Mouse (Mus musculus) erythroblast, embryonic 14.5 days (primary cell): Measurements from ENCODE around the gene Dscaml1. TPM values are rescaled to one million over a fixed set of nuclear protein-coding genes. Genes with fewer than 3 reads are reported as not detected.

Experiments
- H3K27me3 ChIP-seq: 2 replicates; pipeline ENCODE4 v1.6.1; 2012; ENCODE audit warnings: inconsistent platforms; ENCODE audit not compliant: control insufficient read depth
- H3K36me3 ChIP-seq: 2 replicates; pipeline ENCODE4 v1.6.1; 2012; ENCODE audit warnings: mild to moderate bottlenecking, inconsistent platforms; ENCODE audit not compliant: control insufficient read depth
- H3K4me1 ChIP-seq: 2 replicates; pipeline ENCODE4 v1.6.1; 2012; ENCODE audit warnings: inconsistent platforms; ENCODE audit not compliant: control insufficient read depth
- H3K4me3 ChIP-seq: replicated peaks from 2 replicates; pipeline ENCODE3; 2012; ENCODE audit warnings: moderate library complexity, mild to moderate bottlenecking, inconsistent platforms
- H3K9me3 ChIP-seq: 2 replicates; pipeline ENCODE4 v1.6.1; 2012; ENCODE audit warnings: low read length, inconsistent platforms, mixed read lengths; ENCODE audit not compliant: control insufficient read depth
- GATA1 ChIP-seq: IDR thresholded peaks from 2 replicates; pipeline ENCODE4 v1.6.1; 2012; ENCODE audit warnings: low read length, inconsistent platforms, mixed read lengths
- TAL1 ChIP-seq: IDR thresholded peaks from 3 replicates; pipeline ENCODE4 v1.6.1; 2012; ENCODE audit warnings: low read length, inconsistent platforms, mixed read lengths
- polyA plus RNA-seq: library from polyadenylated mRNA; stranded (reverse); fragments of >175 nt; gene quantifications from 2 replicates; pipeline ENCODE4 v1.2.3, GENCODE M21; 2012

Dscaml1 gene
- polyA plus RNA-seq, 1 experiment: not detected

- H3K4me1 ChIP-seq: no peaks in the 10 kb centered on the region
- H3K27me3 ChIP-seq: no peaks in the 10 kb centered on the region
- TF ChIP-seq TAL1 (no peak), GATA1 (no peak)
- no peaks in the 10 kb centered on the region for H3K9me3 ChIP-seq
- no peaks in the 10 kb centered on the region for H3K36me3 ChIP-seq
- no peak overlapping the region for H3K4me3 ChIP-seq
Observed at GRCm38 (mm10) chr9:45637346-45637745, 210.9 kb downstream of the Dscaml1 start.

- TF ChIP-seq GATA1 (no peak), TAL1 (no peak)
- Histone ChIP-seq H3K4me3 (no peak overlapping the region), H3K4me1 (no peaks in the 10 kb centered on the region), H3K27me3 (no peaks in the 10 kb centered on the region), H3K9me3 (no peaks in the 10 kb centered on the region), H3K36me3 (no peaks in the 10 kb centered on the region)
Observed at GRCm38 (mm10) chr9:45638184-45638917, 211.9 kb downstream of the Dscaml1 start.

GRCm38 (mm10) chr9:45644833-45645388 is 218.5 kb downstream of the Dscaml1 start:
- no peak for TF ChIP-seq TAL1
- no peak for TF ChIP-seq GATA1
- Histone ChIP-seq H3K36me3 (no peaks in the 10 kb centered on the region), H3K4me3 (no peak overlapping the region), H3K9me3 (no peaks in the 10 kb centered on the region), H3K27me3 (no peaks in the 10 kb centered on the region), H3K4me1 (no peaks in the 10 kb centered on the region)

- H3K4me1 ChIP-seq: no peaks in the 10 kb centered on the region
- no peaks in the 10 kb centered on the region for H3K9me3 ChIP-seq
- no peak overlapping the region for H3K4me3 ChIP-seq
- TF ChIP-seq TAL1 (no peak), GATA1 (no peak)
- H3K36me3 ChIP-seq: no peaks in the 10 kb centered on the region
- no peaks in the 10 kb centered on the region for H3K27me3 ChIP-seq
Observed at GRCm38 (mm10) chr9:45645526-45645925, 219.1 kb downstream of the Dscaml1 start.

GRCm38 (mm10) chr9:45651078-45651809 is 224.8 kb downstream of the Dscaml1 start:
- no peaks in the 10 kb centered on the region for H3K9me3 ChIP-seq
- no peaks in the 10 kb centered on the region for H3K36me3 ChIP-seq
- TF ChIP-seq TAL1 (no peak), GATA1 (no peak)
- H3K4me3 ChIP-seq: no peak overlapping the region
- no peaks in the 10 kb centered on the region for H3K27me3 ChIP-seq
- H3K4me1 ChIP-seq: no peaks in the 10 kb centered on the region

- Histone ChIP-seq H3K4me3 (no peak overlapping the region), H3K9me3 (no peaks in the 10 kb centered on the region), H3K4me1 (no peaks in the 10 kb centered on the region), H3K36me3 (no peaks in the 10 kb centered on the region), H3K27me3 (no peaks in the 10 kb centered on the region)
- TF ChIP-seq GATA1: no peak
- no peak for TF ChIP-seq TAL1
Observed at GRCm38 (mm10) chr9:45651810-45652177, 225.4 kb downstream of the Dscaml1 start.

- Histone ChIP-seq H3K4me3 (no peak overlapping the region), H3K36me3 (no peaks in the 10 kb centered on the region), H3K27me3 (no peaks in the 10 kb centered on the region), H3K9me3 (no peaks in the 10 kb centered on the region), H3K4me1 (no peaks in the 10 kb centered on the region)
- no peak for TF ChIP-seq TAL1
- no peak for TF ChIP-seq GATA1
Observed at GRCm38 (mm10) chr9:45657172-45658062, 231.0 kb downstream of the Dscaml1 start.

- Histone ChIP-seq H3K9me3 (no peaks in the 10 kb centered on the region), H3K4me1 (no peaks in the 10 kb centered on the region), H3K36me3 (no peaks in the 10 kb centered on the region), H3K4me3 (no peak overlapping the region), H3K27me3 (no peaks in the 10 kb centered on the region)
- TF ChIP-seq TAL1 (no peak), GATA1 (no peak)
Observed at GRCm38 (mm10) chr9:45660191-45660590, 233.8 kb downstream of the Dscaml1 start.
